ENCODE assay signal across 7 mouse cellular contexts in genomic region chr5:138756311-138757085, GRCm38 (mm10). TPM values are rescaled to one million over a fixed set of nuclear protein-coding genes. Genes with fewer than 3 reads are reported as not detected.
DNase-seq lines count a peak whose midpoint lies in the region; ATAC-seq and TF ChIP-seq lines count a peak whose summit lies in the region.

No protein-coding gene starts in this region.

- H3K36me3 ChIP-seq in embryonic facial prominence, embryonic 10.5 days (replicated peaks) = no peaks in the 10 kb centered on the region
- no peaks in the 10 kb centered on the region for H3K36me3 ChIP-seq in limb, embryonic 10.5 days
- H3K36me3 ChIP-seq in midbrain, embryonic 15.5 days (replicated peaks) = peaks cover 7% of the 10 kb centered on the region

- DNase-seq in embryonic facial prominence, embryonic 10.5 days (ENCODE audit: low spot score) = no peak
- DNase-seq in heart, adult 18-20 months = peak; percentile 66 to 81
- peak; percentile 89 for DNase-seq in kidney, adult 11 months
- peak; percentile 36 for DNase-seq in limb, embryonic 10.5 days (ENCODE audit: low spot score)
- peak; percentile 58 for DNase-seq in testis, postnatal 14 days (ENCODE audit: low spot score)

- no peak for TF ChIP-seq POLR2A in bone marrow macrophage, adult 2 months (IDR thresholded peaks at IDR 0.05; ENCODE audit: borderline replicate concordance, low read depth, low read length)

- H3K27ac ChIP-seq in bone marrow macrophage, adult 2 months (ENCODE audit: insufficient read depth, low read depth, low read length) = no peak overlapping the region
- peak overlapping the region; percentile 77; the same call in 1 of the 2 replicates for H3K27ac ChIP-seq in embryonic facial prominence, embryonic 10.5 days (replicated peaks)
- no peak overlapping the region for H3K27ac ChIP-seq in limb, embryonic 10.5 days
- peak overlapping the region; percentile 97 for H3K27ac ChIP-seq in midbrain, embryonic 15.5 days

- peak; percentile 9; the same call in 1 of the 2 replicates for ATAC-seq in midbrain, embryonic 15.5 days (replicated peaks)

- peak overlapping the region; percentile 95 for H3K9ac ChIP-seq in midbrain, embryonic 15.5 days

- 32% methylated on average over 15 of the region's 15 CpGs for WGBS in embryonic facial prominence, embryonic 10.5 days
- WGBS in limb, embryonic 10.5 days = 36% methylated on average over 15 of the region's 15 CpGs
- 12% methylated on average over 15 of the region's 15 CpGs for WGBS in midbrain, embryonic 15.5 days

- H3K9me3 ChIP-seq in embryonic facial prominence, embryonic 10.5 days = no peaks in the 10 kb centered on the region
- no peaks in the 10 kb centered on the region for H3K9me3 ChIP-seq in limb, embryonic 10.5 days (replicated peaks)
- H3K9me3 ChIP-seq in midbrain, embryonic 15.5 days = no peaks in the 10 kb centered on the region

- peak overlapping the region; percentile 81 for H3K4me3 ChIP-seq in bone marrow macrophage, adult 2 months (ENCODE audit: insufficient read depth, low read length)
- peak overlapping the region; percentile 68 for H3K4me3 ChIP-seq in embryonic facial prominence, embryonic 10.5 days
- H3K4me3 ChIP-seq in limb, embryonic 10.5 days = peak overlapping the region; percentile 73
- H3K4me3 ChIP-seq in midbrain, embryonic 15.5 days = peak overlapping the region; percentile 91

- TF ChIP-seq CTCF in bone marrow macrophage, adult 2 months (IDR thresholded peaks at IDR 0.05; ENCODE audit: low read depth, low read length) = no peak

- peak overlapping the region; percentile 88 for H3K4me2 ChIP-seq in midbrain, embryonic 15.5 days

- peaks cover 32% of the 10 kb centered on the region for H3K4me1 ChIP-seq in bone marrow macrophage, adult 2 months (ENCODE audit: control insufficient read depth, insufficient read depth, low read length)
- H3K4me1 ChIP-seq in embryonic facial prominence, embryonic 10.5 days = peaks cover 55% of the 10 kb centered on the region
- H3K4me1 ChIP-seq in limb, embryonic 10.5 days = peaks cover 38% of the 10 kb centered on the region
- peaks cover 60% of the 10 kb centered on the region for H3K4me1 ChIP-seq in midbrain, embryonic 15.5 days

- peaks cover 81% of the 10 kb centered on the region for H3K27me3 ChIP-seq in embryonic facial prominence, embryonic 10.5 days (replicated peaks; ENCODE audit: low read depth, poor library complexity, severe bottlenecking)
- peaks cover 82% of the 10 kb centered on the region for H3K27me3 ChIP-seq in limb, embryonic 10.5 days (ENCODE audit: low read depth, poor library complexity, severe bottlenecking)
- H3K27me3 ChIP-seq in midbrain, embryonic 15.5 days (replicated peaks) = no peaks in the 10 kb centered on the region

RNA-seq across cellular contexts. Expression of gene Fam20c, which starts 2.2 kb away (rescaled TPM):
- 33.1 and 36.5 TPM in 2 replicates for polyA plus RNA-seq in bone marrow macrophage, adult 2 months (2012; ENCODE audit: insufficient read depth, insufficient read length, missing spikeins)
- 4.4 and 4.6 TPM in 2 replicates for polyA plus RNA-seq in embryonic facial prominence, embryonic 10.5 days (2016; fragmentation: Nextera tagmentation; extraction: Ambion mirVana)
- total RNA-seq in heart, adult 18-20 months (2021) = 10 to 100 TPM; 10.3 to 13.9 TPM
- polyA plus RNA-seq in limb, embryonic 10.5 days (2016; fragmentation: Nextera tagmentation; extraction: Ambion mirVana) = 1.1 and 1.3 TPM in 2 replicates
- polyA plus RNA-seq in midbrain, embryonic 15.5 days (2015; fragmentation: Nextera tagmentation; extraction: Ambion mirVana) = 57.9 and 65.4 TPM in 2 replicates

Comparison
In these comparisons a context has a peak if more than half of its experiments do, and no peak if none do; other contexts are left out.
1. H3K27ac ChIP-seq: peak in embryonic facial prominence, embryonic 10.5 days (single experiment) and midbrain, embryonic 15.5 days (single experiment); none in bone marrow macrophage, adult 2 months (single experiment) and limb, embryonic 10.5 days (single experiment).
2. Peak in every context shown above with its lines, with median percentiles within 50 percentile points of each other: H3K4me3 ChIP-seq.